Mouse (Mus musculus) testis, postnatal 10 days (tissue): ENCODE measurements around the gene Tll2.
A peak's percentile ranks its signal among the peaks of the same experiment; 100 is the strongest.

ENCODE experiments used
- DNase-seq: peaks from one replicate; pipeline ENCODE4 v3.0.0; 2021; ENCODE audit warnings: low spot score

The Tll2 gene

DNA sequence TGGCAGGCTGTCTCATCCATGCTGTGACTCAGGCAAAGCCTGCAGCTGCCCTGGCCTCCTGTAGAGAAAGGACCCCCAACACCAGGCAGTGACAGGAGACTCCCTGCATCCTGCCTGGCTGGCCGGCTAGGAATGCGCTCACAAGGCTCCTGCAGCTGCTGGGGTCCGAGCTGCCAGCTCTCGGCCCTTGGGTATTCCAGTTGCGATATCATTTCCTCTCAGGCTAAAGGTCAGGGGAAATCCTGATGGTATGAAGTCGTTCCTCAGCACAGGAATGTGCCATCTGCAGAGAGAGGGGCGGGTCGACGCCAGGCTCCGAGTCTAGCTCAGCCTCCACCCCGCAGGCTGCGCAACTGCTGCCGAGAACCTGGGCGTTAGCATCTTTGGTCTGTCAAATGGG, 46.2 kb downstream of the Tll2 start:
- DNase-seq: no peak

DNA sequence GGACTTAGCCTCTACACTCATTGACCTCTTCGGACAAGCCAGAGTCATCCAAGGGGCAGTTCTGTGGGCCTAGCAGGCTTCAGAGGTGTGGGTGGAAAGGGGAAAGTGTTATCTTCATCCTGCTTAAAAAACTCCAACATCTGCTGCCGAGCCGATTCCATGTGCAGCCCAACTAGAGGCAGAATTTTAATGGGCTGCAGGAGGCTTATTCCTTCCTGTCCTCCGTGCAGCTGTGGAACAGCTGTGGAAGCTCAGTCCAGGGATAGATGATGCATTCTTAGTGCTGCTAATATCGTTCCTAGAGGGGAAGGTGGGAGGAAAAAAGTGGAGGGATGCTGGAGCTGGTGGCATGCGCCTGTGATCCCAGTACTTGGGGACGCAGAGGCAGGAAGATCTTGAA, 52.0 kb downstream of the Tll2 start:
- no peak for DNase-seq

GRCm38 (mm10) chr19:41152462-41152861, 54.2 kb downstream of the Tll2 start:
- DNase-seq: no peak

- DNase-seq: no peak
These were observed 54.6 kb downstream of the Tll2 start for GRCm38 (mm10) chr19:41152016-41152370.

GRCm38 (mm10) chr19:41151321-41152015, 55.2 kb downstream of the Tll2 start:
- no peak for DNase-seq

DNA sequence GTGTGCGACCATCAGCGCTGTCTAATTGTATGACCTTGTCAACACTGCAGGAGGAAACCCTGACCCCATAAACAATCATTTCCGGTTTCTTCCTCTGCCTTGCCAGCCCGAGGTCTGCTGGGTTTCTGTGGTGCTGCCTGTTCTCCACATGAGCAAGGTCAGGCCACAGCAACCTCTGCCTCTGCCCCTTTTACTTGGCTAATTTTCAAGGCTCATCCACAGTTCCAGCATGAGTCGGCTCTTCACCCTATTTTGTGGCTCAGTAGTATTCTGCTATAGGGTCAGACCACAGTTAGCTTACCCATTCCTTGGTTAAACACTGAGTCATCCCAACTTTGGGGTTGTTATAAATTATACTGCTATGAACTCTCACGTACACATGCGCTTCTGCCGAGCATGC, 65.7 kb downstream of the Tll2 start:
- no peak for DNase-seq

DNA sequence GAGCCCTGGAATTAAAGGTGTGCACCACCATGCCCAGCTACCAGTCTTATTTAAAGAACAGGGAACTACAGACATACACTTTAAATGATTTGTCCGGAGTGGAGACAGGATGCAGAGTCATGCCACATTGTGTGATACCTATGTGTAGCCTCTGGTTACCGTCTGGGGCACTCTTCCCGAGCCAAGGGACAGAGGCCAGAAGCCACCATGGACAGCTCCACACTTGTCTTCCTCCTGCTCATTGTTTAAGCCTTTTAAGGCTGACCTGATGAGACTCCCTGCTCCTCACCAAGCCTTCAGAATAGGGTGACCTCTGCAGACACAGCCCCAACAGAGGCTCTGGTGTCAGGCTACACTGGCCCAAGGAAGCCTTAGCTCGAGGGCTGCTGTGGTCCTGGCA, 67.0 kb downstream of the Tll2 start:
- DNase-seq: peak; percentile 62

DNA sequence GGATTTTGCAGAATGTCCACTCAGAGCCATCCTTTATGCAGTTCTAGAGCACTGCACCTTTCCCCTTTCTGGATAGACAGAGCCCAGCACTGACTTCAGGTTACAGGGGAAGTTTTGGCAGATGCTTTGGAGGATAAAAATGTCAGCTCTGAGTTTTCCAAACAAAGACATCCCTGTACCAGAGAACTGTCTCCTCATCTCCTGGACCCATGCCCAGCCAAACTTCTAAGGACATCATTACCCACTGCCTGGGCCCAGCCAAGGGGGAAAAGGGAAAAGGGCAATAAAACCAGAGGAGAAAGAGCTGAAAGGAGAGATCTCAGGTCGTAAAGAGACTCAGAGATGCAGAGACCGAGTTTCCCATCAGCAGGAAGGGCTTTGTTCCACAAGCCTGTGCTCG, 83.6 kb downstream of the Tll2 start:
- DNase-seq: peak; percentile 62

GRCm38 (mm10) chr19:41119924-41120323, 86.7 kb downstream of the Tll2 start:
- DNase-seq: no peak

GRCm38 (mm10) chr19:41118346-41118745, 88.3 kb downstream of the Tll2 start:
- no peak for DNase-seq

- DNase-seq: no peak
These were observed 89.3 kb downstream of the Tll2 start for GRCm38 (mm10) chr19:41117334-41117733.

DNA sequence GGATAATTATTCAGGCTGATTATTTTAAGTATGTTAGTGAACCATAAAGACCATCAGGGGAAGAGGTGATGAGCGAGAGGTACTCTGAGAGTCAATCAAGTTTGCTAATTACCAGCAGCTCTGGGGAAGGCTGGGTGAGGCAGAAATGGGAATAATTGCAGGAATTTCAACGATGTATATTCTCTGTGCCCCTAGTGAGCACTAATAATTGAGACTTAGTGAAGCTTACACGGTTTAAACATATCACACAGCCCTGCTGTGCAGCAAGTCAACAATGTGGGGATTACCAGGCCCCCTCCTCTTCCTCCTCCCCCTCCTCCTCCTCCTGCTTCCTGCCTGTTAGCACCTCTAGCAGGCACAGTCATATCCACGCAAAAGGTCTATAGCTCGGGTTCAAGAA, 92.0 kb downstream of the Tll2 start:
- DNase-seq: no peak

GRCm38 (mm10) chr19:41113911-41114531, 92.6 kb downstream of the Tll2 start:
- DNase-seq: no peak

DNA sequence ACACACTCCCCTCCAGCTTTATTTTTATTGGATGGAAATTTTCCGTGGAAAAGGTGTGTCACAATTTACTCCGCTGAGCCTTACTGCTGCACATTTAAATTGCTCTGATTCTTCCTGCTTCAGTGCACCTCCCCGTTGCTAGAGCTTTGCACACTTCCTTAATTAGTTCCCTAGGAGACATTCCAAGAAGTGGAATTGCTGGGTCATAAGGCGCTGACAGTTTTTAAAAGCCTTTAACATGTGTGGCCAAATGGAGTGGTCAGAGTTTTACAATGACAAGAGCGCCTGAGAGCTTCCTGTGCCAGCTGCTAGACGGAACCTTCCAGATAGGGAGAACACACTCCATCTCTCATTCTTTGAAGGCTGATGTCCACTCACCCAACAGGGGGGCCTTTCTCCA, 94.0 kb downstream of the Tll2 start:
- no peak for DNase-seq

DNA sequence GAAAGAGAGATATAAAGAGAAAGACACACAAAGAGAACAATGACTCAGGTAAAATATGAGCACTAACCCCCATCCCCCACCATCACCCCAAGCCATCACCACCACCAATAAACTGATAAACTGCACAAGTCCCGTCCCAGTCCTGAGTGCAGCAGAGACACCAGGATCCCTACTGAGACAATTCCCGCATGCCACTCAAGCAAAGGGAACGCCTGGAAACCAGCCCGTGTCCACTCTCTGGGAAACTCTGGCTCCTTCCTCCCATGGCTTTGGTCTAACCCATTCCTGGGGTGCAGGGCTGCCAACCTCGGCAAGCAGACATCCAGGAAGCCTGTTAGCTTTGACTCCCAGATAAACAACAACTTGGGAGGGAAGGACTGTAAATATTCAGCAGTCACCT, 96.6 kb downstream of the Tll2 start:
- no peak for DNase-seq

GRCm38 (mm10) chr19:41109496-41109895, 97.1 kb downstream of the Tll2 start:
- no peak for DNase-seq

GRCm38 (mm10) chr19:41108666-41109065, 98.0 kb downstream of the Tll2 start:
- no peak for DNase-seq

DNA sequence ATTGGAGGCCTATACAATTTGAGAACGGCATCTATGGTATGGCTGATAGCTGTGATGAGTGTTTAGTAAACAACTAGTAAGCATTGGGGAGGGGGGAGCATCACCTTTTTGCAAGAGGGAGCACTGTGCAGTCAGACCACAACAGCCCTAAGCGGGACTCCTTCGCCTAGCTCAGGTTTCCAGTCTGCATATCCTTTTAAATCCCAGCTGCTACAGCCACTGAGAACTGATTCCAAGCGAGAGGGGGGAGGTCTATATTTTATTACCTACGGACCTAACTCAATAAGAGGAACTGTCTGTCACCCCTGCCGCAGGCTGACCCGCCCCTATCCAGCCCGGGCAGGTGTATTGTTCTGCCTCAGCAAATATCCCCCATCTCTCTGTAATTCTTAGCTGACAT, 99.1 kb downstream of the Tll2 start:
- no peak for DNase-seq

- DNase-seq: no peak
These were observed 101.7 kb downstream of the Tll2 start for GRCm38 (mm10) chr19:41104922-41105321.

GRCm38 (mm10) chr19:41101390-41101789, 105.2 kb downstream of the Tll2 start:
- DNase-seq: no peak

DNA sequence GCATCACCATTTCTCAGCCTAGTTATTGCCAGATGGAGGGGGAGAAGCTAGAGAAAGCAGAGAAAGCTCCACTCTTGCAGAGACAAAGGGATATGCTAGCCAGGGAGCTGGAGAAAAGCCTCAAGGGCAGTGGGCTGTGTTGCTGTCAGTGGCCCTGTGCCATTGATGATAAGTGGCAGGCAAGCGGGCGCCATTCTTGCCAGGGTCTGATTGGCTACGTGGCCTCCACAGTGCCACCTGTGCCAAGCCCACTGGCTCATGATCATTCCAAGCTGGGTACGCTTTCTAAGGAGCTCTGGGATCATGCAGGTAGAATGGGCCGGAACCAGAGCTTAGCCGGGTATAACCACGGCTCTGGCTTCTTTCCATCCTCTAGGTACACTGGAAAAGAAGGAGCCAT, 105.8 kb downstream of the Tll2 start:
- no peak for DNase-seq

DNA sequence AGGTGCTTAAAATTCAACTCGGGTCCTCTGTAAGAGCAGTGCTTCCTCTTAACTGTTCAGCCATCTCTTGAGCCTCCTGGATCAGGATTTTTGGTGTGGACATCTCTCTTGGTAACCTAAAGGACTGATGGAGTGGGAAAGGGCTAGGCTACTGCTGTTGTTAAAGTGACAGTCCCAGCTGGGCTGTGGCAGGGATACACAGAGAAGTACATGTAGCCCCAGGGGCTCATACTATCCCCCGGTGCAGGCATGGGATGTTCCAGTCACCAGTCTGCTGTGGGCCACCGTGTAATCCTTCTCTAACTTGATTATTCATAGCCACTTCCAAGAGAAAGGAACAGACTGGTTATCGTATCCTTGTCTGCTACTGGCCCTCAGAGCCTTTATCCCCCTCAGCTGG, 109.6 kb downstream of the Tll2 start:
- DNase-seq: no peak

GRCm38 (mm10) chr19:41091901-41092300, 114.7 kb downstream of the Tll2 start:
- DNase-seq: no peak

DNA sequence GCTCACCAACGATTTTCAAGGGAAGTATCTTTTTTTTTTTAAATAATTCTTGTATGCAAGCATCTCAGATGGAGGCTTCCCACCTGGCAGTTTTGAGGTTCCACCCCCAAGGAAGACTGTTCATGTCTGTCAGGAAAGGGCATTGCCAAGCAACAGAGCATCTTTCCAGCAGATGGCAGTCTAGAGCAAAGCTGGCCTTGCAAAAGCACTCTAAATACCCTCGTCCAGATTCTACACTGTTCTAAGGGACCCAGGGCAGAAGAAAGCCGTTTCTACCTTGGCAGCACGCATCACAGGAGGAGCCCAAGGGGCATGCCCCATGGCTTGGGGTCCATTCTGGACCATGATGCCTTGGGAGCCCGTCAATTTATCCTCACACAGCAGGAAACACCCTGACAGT, 116.8 kb downstream of the Tll2 start:
- DNase-seq: peak; percentile 73
